In genomic region chr6:117906590-117907271, GRCm38 (mm10) we compare ENCODE assay signal across 8 mouse cellular contexts. TPM values are rescaled to one million over a fixed set of nuclear protein-coding genes. Genes with fewer than 3 reads are reported as not detected.
DNase-seq lines count a peak whose midpoint lies in the region; ATAC-seq lines count a peak whose summit lies in the region.

No protein-coding gene starts in this region.

- H3K27me3 ChIP-seq in heart, embryonic 14.5 days (ENCODE audit: control insufficient read depth, insufficient read depth, low read length) = no peaks in the 10 kb centered on the region
- no peaks in the 10 kb centered on the region for H3K27me3 ChIP-seq in liver, embryonic 13.5 days
- H3K27me3 ChIP-seq in stomach, embryonic 16.5 days (ENCODE audit: control insufficient read depth, insufficient read depth, low read length) = no peaks in the 10 kb centered on the region

- H3K4me2 ChIP-seq in heart, embryonic 14.5 days (ENCODE audit: low read length) = peak overlapping the region; percentile 85
- peak overlapping the region; percentile 95 for H3K4me2 ChIP-seq in liver, embryonic 13.5 days
- H3K4me2 ChIP-seq in stomach, embryonic 16.5 days (ENCODE audit: low read depth, low read length) = peak overlapping the region; percentile 69

- no peaks in the 10 kb centered on the region for H3K9me3 ChIP-seq in heart, embryonic 14.5 days (ENCODE audit: control insufficient read depth, low read length)
- no peaks in the 10 kb centered on the region for H3K9me3 ChIP-seq in liver, embryonic 13.5 days (replicated peaks)
- H3K9me3 ChIP-seq in stomach, embryonic 16.5 days (replicated peaks; ENCODE audit: control insufficient read depth, low read length) = no peaks in the 10 kb centered on the region

- WGBS in heart, embryonic 14.5 days = under 1% methylated on average over 64 of the region's 68 CpGs
- WGBS in liver, embryonic 13.5 days (ENCODE audit: insufficient replicate concordance) = under 1% methylated on average over 60 of the region's 68 CpGs
- WGBS in stomach, embryonic 16.5 days = under 1% methylated on average over 63 of the region's 68 CpGs

- peak overlapping the region; percentile 82 for H3K4me3 ChIP-seq in brown adipose tissue, adult 24 weeks (ENCODE audit: insufficient read depth, low read depth, low read length)
- H3K4me3 ChIP-seq in heart, embryonic 14.5 days (ENCODE audit: control insufficient read depth in 1 of 2, insufficient read depth in 1 of 2, low read depth in 1 of 2, low read length in 2 of 2) = peak overlapping the region; percentile 85 to 99
- peak overlapping the region; percentile 100 for H3K4me3 ChIP-seq in liver, embryonic 13.5 days (replicated peaks)
- H3K4me3 ChIP-seq in stomach, embryonic 16.5 days (replicated peaks; ENCODE audit: low read length) = peak overlapping the region; percentile 100

- peak; percentile 99 for DNase-seq in CD4-positive, CD25-positive, alpha-beta regulatory T cell, adult 2 months (ENCODE audit: low read depth, low spot score)
- peak; percentile 66 for DNase-seq in fat pad, adult 2 months (ENCODE audit: extremely low read depth, low read depth, low spot score)
- DNase-seq in kidney, postnatal 14 days = peak; percentile 99
- DNase-seq in liver, embryonic 13.5 days = peak; percentile 95
- peak; percentile 98 for DNase-seq in neural tube, embryonic 10.5 days (ENCODE audit: extremely low spot score, low spot score)

- H3K4me1 ChIP-seq in brown adipose tissue, adult 24 weeks (ENCODE audit: control insufficient read depth, insufficient read depth, insufficient read length, low read length) = peaks cover 13% of the 10 kb centered on the region; the same call in 1 of the 2 replicates
- peaks cover 8 to 32% of the 10 kb centered on the region in 2 experiments for H3K4me1 ChIP-seq in heart, embryonic 14.5 days (ENCODE audit: control insufficient read depth in 2 of 2, insufficient read depth in 2 of 2, low read length in 2 of 2)
- H3K4me1 ChIP-seq in liver, embryonic 13.5 days (replicated peaks) = peaks cover 73% of the 10 kb centered on the region
- H3K4me1 ChIP-seq in stomach, embryonic 16.5 days (ENCODE audit: control insufficient read depth, insufficient read depth, low read length) = peaks cover 18% of the 10 kb centered on the region

- peak overlapping the region; percentile 99 for H3K9ac ChIP-seq in heart, embryonic 14.5 days (ENCODE audit: low read length)
- H3K9ac ChIP-seq in liver, embryonic 13.5 days = peak overlapping the region; percentile 99
- H3K9ac ChIP-seq in stomach, embryonic 16.5 days (ENCODE audit: low read length) = peak overlapping the region; percentile 100

- peak overlapping the region; percentile 93 for H3K27ac ChIP-seq in brown adipose tissue, adult 24 weeks (replicated peaks; ENCODE audit: low read depth, low read length)
- peak overlapping the region; percentile 90 to 97 for H3K27ac ChIP-seq in heart, embryonic 14.5 days (replicated peaks in 1 of 2; ENCODE audit: control insufficient read depth in 1 of 2, insufficient read depth in 1 of 2, low read depth in 2 of 2, low read length in 2 of 2)
- H3K27ac ChIP-seq in liver, embryonic 13.5 days = peak overlapping the region; percentile 94
- H3K27ac ChIP-seq in stomach, embryonic 16.5 days (ENCODE audit: low read length) = peak overlapping the region; percentile 100

- no peaks in the 10 kb centered on the region for H3K36me3 ChIP-seq in heart, embryonic 14.5 days (ENCODE audit: control insufficient read depth, insufficient read depth, low read length)
- no peaks in the 10 kb centered on the region for H3K36me3 ChIP-seq in liver, embryonic 13.5 days
- no peaks in the 10 kb centered on the region for H3K36me3 ChIP-seq in stomach, embryonic 16.5 days (ENCODE audit: control insufficient read depth, insufficient read depth, low read length)

- peak; percentile 97 for ATAC-seq in heart, embryonic 14.5 days (ENCODE audit: insufficient number of reproducible peaks, insufficient read depth, low FRiP score, low read depth)
- peak; percentile 91 for ATAC-seq in liver, embryonic 13.5 days (ENCODE audit: low read depth)
- peak; percentile 95 for ATAC-seq in stomach, embryonic 16.5 days (ENCODE audit: insufficient read depth, low FRiP score)

RNA-seq across cellular contexts. Expression of gene Hnrnpf, which starts 6.6 kb away (rescaled TPM):
- 147 and 185 TPM in 2 replicates for polyA plus RNA-seq in brown adipose tissue, adult 24 weeks (2012; ENCODE audit: insufficient read depth, insufficient read length, missing spikeins)
- polyA plus RNA-seq in heart, embryonic 14.5 days (2014; fragmentation: Nextera tagmentation; extraction: Ambion mirVana) = 457 and 471 TPM in 2 replicates
- polyA plus RNA-seq in liver, embryonic 13.5 days (2015; fragmentation: Nextera tagmentation; extraction: Ambion mirVana) = 594 and 691 TPM in 2 replicates
- 688 and 741 TPM in 2 replicates for polyA plus RNA-seq in stomach, embryonic 16.5 days (2015; fragmentation: Nextera tagmentation; extraction: Ambion mirVana)

RNA-seq across cellular contexts. Expression of gene Fxyd4, which starts 30.8 kb away (rescaled TPM):
- polyA plus RNA-seq in brown adipose tissue, adult 24 weeks (2012; ENCODE audit: insufficient read depth, insufficient read length, missing spikeins) = not detected in 2 replicates
- polyA plus RNA-seq in heart, embryonic 14.5 days (2014; fragmentation: Nextera tagmentation; extraction: Ambion mirVana) = 0.73 and 2.5 TPM in 2 replicates
- 0.37 and 0.38 TPM in 2 replicates for polyA plus RNA-seq in liver, embryonic 13.5 days (2015; fragmentation: Nextera tagmentation; extraction: Ambion mirVana)
- polyA plus RNA-seq in stomach, embryonic 16.5 days (2015; fragmentation: Nextera tagmentation; extraction: Ambion mirVana) = 2.4 and 4.2 TPM in 2 replicates

RNA-seq across cellular contexts. Expression of gene Zfp239, which starts 44.8 kb away (rescaled TPM):
- 0.36 and 0.71 TPM in 2 replicates for polyA plus RNA-seq in brown adipose tissue, adult 24 weeks (2012; ENCODE audit: insufficient read depth, insufficient read length, missing spikeins)
- polyA plus RNA-seq in heart, embryonic 14.5 days (2014; fragmentation: Nextera tagmentation; extraction: Ambion mirVana) = 0.96 and 1.7 TPM in 2 replicates
- polyA plus RNA-seq in liver, embryonic 13.5 days (2015; fragmentation: Nextera tagmentation; extraction: Ambion mirVana) = 3.0 and 4.1 TPM in 2 replicates
- polyA plus RNA-seq in stomach, embryonic 16.5 days (2015; fragmentation: Nextera tagmentation; extraction: Ambion mirVana) = 4.8 and 6.0 TPM in 2 replicates

Comparison
In these comparisons a context has a peak if more than half of its experiments do, and no peak if none do; other contexts are left out.
1. Peak in every context shown above with its lines: DNase-seq, ATAC-seq, H3K4me3 ChIP-seq and H3K27ac ChIP-seq.